Mouse (Mus musculus): ENCODE data around the gene Tceal6. TPM values are rescaled to one million over a fixed set of nuclear protein-coding genes. Genes with fewer than 3 reads are reported as not detected.

Tceal6 gene
- polyA plus RNA-seq (2014; fragmentation: Illumina TruSeq; extraction: RNeasy Lipid Tissue Mini Kit (QIAGEN cat#74804); ENCODE audit: low read depth, low replicate concordance), result not detected

DNA sequence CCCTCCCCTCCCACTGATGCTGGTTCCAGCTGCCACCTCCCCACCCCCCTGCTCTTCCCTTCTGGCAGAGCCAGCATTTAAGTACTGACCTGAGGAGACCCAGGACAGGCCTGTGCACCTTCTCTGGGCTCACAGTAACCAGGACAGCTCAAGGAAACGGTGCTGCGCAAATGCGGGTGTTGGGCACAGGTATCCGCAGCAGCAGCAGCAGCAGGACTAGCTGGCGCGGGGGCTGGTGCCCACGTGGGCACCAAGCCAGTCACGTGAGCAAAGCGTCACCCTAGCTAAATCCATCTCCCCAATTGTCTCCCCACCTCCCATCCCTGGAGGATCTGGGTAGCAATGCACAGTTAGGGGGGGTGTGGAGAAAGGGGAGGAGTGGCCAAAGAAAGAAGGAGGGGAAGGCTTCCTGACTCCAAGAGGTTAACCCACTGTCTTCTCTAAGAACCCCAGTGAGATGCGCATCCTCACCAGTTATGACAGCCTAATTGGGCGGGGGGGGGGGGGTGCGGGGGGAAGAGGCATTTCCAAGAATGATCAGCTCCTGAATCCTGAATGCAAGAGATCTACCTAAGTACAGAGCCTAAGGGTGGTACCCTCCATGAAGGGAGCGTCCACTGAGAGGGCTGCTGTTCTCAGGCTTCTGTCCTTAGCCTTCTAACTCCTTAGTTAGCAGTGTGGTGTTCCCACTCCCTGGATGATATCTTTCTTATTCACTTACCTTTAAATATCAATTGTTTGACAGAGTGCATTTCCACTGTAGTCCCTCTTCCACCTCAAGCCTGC is at the start of gene Tceal6:
Tceal6 (minus strand) TSS at position 252 of the 786 bp plus-strand sequence.

DNA sequence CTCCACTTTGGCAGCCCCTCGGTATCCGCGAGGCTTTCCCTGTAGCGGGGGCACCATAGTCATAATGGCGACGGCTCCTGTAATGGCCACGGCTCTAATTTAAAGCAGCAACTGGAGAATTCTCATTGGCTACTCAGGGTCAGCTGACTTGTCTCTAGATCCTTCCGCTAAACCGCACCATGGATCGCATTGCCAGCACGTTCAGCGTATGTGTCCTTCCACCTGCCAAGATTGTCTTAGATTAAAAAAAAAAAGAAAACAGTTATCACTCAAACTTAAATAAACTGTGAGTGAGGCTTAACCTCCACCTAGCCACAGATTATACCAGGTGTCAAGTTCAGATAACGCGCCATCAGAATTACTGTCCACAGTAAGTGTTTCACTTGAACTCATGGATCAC is 33.0 kb downstream of the Tceal6 start, which contains the start of gene Gm15023:
Gm15023 (minus strand) TSS at position 101 of the 400 bp plus-strand sequence.

Other genes starting within 250 kb of the Tceal6 start
- gene Nxf2, start 245.9 kb downstream of the Tceal6 start, polyA plus RNA-seq (2014; fragmentation: Illumina TruSeq; extraction: RNeasy Lipid Tissue Mini Kit (QIAGEN cat#74804); ENCODE audit: low read depth, low replicate concordance), result not detected
- 23.0 TPM for gene Zmat1, start 201.5 kb downstream of the Tceal6 start, polyA plus RNA-seq (2014; fragmentation: Illumina TruSeq; extraction: RNeasy Lipid Tissue Mini Kit (QIAGEN cat#74804); ENCODE audit: low read depth, low replicate concordance)
- gene Gm15023, start 33.1 kb downstream of the Tceal6 start, polyA plus RNA-seq (2014; fragmentation: Illumina TruSeq; extraction: RNeasy Lipid Tissue Mini Kit (QIAGEN cat#74804); ENCODE audit: low read depth, low replicate concordance), result not detected
- not detected for gene Pramel3, start 91.6 kb upstream of the Tceal6 start, polyA plus RNA-seq (2014; fragmentation: Illumina TruSeq; extraction: RNeasy Lipid Tissue Mini Kit (QIAGEN cat#74804); ENCODE audit: low read depth, low replicate concordance)
- not detected for gene Gm5128, start 162.6 kb upstream of the Tceal6 start, polyA plus RNA-seq (2014; fragmentation: Illumina TruSeq; extraction: RNeasy Lipid Tissue Mini Kit (QIAGEN cat#74804); ENCODE audit: low read depth, low replicate concordance)
- not detected for gene Gm7903, start 223.1 kb upstream of the Tceal6 start, polyA plus RNA-seq (2014; fragmentation: Illumina TruSeq; extraction: RNeasy Lipid Tissue Mini Kit (QIAGEN cat#74804); ENCODE audit: low read depth, low replicate concordance)

All from kidney, adult 10 weeks (tissue).